Mouse (Mus musculus) kidney, adult 10 weeks (tissue): ENCODE data around the gene Wbp4. TPM values are rescaled to one million over a fixed set of nuclear protein-coding genes. Genes with fewer than 3 reads are reported as not detected.

ENCODE experiments used
- polyA plus RNA-seq: library from polyadenylated mRNA; stranded (reverse); fragments of 350-450 nt; fragmentation: Illumina TruSeq; extraction: RNeasy Lipid Tissue Mini Kit (QIAGEN cat#74804); gene quantifications from one replicate; pipeline ENCODE4 v1.2.3, GENCODE M21; 2014; ENCODE audit warnings: low read depth, low replicate concordance

Wbp4 gene
- 42.6 TPM for polyA plus RNA-seq

DNA sequence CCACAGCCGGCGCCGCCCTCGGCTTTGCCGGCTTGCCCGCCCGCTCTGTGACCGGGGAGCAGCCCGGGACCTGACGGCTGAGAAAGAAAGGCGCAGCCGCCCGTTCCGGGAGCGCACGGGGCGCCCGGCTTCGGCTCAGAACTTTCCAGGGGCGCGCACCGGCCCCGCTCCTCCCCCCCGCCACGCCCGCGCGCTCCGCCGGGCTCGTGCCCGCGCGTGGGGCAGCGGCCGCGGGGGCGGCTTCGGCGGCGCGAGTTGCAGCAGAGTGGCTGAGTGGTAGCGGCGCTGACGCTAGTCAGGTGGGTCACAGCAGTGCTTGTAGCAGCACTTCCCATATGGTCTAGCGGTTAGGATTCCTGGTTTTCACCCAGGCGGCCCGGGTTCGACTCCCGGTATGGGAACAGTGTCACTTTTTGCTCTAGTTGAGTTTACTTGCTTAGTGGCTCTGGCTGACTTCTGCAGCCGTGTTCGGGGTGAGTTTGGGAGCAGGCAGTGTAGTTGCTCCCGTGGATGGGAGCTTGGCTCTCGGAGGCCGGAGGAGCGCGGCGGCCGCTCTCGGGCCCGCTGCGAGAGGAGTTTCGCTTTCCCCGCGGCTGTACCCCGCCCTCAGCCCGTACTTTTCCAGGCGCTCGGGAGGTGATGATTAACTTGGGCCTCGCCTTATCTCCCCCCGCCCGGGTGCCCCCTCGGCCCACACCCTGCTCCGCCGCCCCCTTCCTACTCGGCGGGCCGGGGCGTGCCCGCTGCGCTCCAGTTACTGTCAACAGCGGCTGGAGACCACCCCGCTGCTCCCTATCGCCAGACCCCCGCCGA lies at the start of gene Wbp4:
Wbp4 (minus strand) TSS at position 182 of the 813 bp plus-strand sequence.

DNA sequence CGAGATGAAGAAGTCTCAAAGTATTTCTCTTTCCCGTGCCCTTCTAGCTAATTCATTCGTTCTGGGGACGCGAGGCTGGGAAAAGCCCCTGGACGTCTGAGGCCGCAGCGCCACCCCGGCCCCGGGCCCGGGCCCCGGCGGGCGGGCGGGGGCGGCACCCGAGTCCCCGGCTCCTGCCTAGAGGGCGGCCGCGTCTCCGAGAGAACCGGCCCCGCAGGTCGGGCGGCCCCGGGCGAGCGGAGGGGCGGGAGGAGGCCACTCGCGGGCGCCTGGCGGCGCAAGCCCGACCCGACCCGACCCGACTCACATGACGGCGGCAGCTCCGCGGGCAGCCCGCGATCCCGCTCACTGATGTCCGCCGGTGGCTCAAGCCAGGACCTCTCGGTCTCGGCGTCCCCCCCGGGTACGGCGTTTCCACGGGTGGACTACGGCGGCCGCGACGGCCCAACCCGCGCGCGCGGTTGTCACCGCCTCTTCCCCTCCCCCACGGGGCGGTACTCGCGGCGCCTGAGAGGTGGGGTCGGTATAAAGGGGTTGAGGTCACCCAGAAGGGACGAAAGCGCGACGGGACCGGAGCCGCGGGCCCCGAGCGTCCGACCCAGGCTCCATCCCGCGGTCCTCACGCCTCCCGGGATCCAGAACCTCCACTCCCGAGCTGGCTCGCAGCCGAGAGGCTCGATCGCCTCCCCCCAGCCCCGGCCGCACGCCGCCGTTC lies 539 bp downstream of the Wbp4 start, which contains the start of gene Elf1:
Elf1 (plus strand) TSS at position 571 of the 715 bp plus-strand sequence.

DNA sequence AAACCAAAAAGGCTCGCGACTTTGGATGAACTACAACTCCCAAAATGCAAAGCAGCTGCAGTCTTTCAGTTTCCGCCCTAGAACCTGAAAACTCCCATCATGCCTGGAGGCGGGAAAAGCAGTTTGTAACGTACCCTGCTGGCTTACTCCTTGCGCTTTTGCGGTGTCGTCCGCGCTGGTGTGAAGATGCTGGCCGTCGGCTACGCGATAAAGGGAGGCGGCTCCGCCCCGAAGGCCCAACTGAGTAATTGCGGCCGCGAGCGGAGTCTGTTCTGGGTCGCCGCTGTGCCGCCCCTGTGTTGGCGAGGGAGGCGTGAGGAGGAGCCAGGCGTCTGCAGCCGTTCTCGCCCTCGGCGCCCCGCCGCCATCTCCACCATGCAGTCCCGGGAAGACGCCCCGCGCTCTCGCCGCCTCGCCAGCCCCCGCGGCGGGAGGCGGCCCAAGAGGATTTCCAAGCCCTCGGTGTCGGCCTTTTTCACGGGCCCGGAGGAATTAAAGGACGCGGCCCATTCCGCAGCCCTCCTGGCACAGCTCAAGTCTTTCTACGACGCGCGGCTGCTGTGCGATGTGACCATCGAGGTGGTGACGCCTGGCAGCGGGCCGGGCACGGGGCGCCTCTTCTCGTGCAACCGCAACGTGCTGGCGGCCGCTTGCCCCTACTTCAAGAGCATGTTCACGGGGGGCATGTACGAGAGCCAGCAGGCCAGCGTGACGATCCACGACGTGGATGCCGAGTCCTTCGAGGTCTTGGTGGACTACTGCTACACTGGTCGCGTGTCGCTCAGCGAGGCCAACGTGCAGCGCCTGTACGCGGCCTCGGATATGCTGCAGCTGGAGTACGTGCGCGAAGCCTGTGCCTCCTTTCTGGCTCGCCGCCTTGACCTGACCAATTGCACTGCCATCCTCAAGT lies 29.4 kb downstream of the Wbp4 start, which contains the start of gene Kbtbd6:
Kbtbd6 (plus strand) TSS at position 155 of the 910 bp plus-strand sequence.

GRCm38 (mm10) chr14:79425979-79426729 lies 55.2 kb downstream of the Wbp4 start, which contains the start of gene Kbtbd7:
Gene Kbtbd7, plus strand, starts transcription at chr14:79426511.

Other genes with a start within 250 kb of the Wbp4 start
- gene Zfp957, start 234.2 kb downstream of the Wbp4 start, polyA plus RNA-seq, result not detected
- gene Rgcc, start 179.9 kb downstream of the Wbp4 start, polyA plus RNA-seq, result 10.0 TPM
- gene Naa16, start 90.7 kb downstream of the Wbp4 start, polyA plus RNA-seq, result 45.3 TPM
- gene Mtrf1, start 83.7 kb downstream of the Wbp4 start, polyA plus RNA-seq, result 25.4 TPM
- gene Kbtbd7, start 55.0 kb downstream of the Wbp4 start, polyA plus RNA-seq, result 41.4 TPM
- gene Kbtbd6, start 29.7 kb downstream of the Wbp4 start, polyA plus RNA-seq, result 0.49 TPM
- 61.3 TPM for gene Elf1, start 326 bp downstream of the Wbp4 start, polyA plus RNA-seq
- gene Sugt1, start 106.2 kb upstream of the Wbp4 start, polyA plus RNA-seq, result 229 TPM
- 0.40 TPM for gene Cnmd, start 180.7 kb upstream of the Wbp4 start, polyA plus RNA-seq